In the genomic region with DNA sequence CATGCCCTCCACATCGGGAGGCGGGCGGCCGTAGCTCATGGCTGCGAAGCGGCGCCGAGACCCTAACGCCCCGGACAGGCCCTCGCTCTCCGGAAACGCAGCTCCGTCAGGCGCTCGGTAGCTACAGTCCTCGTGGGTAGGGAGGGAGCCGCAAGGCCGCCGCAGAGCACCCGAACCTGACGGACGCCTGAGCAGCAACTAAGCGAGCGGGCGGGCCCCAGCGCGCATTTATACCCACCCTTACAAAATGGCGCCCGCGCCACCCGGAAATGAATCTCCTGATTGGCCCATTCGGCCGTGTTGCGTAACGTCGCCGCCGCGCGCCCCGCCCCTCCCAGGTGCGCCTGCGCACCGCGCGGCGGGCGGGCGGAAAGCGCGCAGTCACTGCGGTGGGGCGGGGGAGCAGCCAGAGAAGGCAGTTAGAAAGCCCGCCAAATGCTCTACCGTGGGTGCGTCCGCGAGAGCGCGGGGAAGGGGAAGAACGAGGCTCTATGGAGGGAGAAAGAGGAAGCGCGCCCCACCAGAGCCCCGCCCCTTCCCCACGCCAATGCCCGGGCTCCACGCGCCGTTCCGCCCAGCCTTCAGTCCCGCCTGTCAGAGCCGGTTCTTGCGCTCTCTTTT, we compare ENCODE assay signal across 8 mouse cellular contexts. TPM values are rescaled to one million over a fixed set of nuclear protein-coding genes. Genes with fewer than 3 reads are reported as not detected.
DNase-seq lines count a peak whose midpoint lies in the region; ATAC-seq lines count a peak whose summit lies in the region.

A gene (minus strand): TSS at position 204 of the 621 bp plus-strand sequence.

- peak within 1 kb of the TSS; percentile 97 for H3K27ac ChIP-seq in hindbrain, embryonic 13.5 days

- H3K36me3 ChIP-seq in hindbrain, embryonic 13.5 days = peaks cover 23% of the 10 kb centered on the region

- H3K9me3 ChIP-seq in hindbrain, embryonic 13.5 days = no peaks in the 10 kb centered on the region

- WGBS in hindbrain, embryonic 13.5 days = under 1% methylated on average over 67 of the region's 74 CpGs

- H3K4me1 ChIP-seq in hindbrain, embryonic 13.5 days (replicated peaks) = peaks cover 36% of the 10 kb centered on the region

- peak within 1 kb of the TSS; percentile 97 for H3K9ac ChIP-seq in hindbrain, embryonic 13.5 days

- no peaks in the 10 kb centered on the region for H3K27me3 ChIP-seq in hindbrain, embryonic 13.5 days

- H3K4me2 ChIP-seq in hindbrain, embryonic 13.5 days = peak within 1 kb of the TSS; percentile 94

- peak; percentile 91 for ATAC-seq in hindbrain, embryonic 13.5 days (ENCODE audit: low FRiP score)

- peak; percentile 97 for DNase-seq in NIH3T3 (ENCODE audit: low read depth)
- peak; percentile 98 to 99 for DNase-seq in cerebellum, postnatal 10 days
- DNase-seq in frontal cortex, postnatal 14 days (ENCODE audit: low spot score in 2 of 2) = peak; percentile 95 to 97
- DNase-seq in layer of hippocampus, postnatal 36 days = peak; percentile 97 to 98
- peak; percentile 97 for DNase-seq in lung, postnatal 36 days
- DNase-seq in retina, postnatal 1 day = peak; percentile 98
- DNase-seq in urinary bladder, adult 18-20 months (ENCODE audit: low spot score in 2 of 2) = peak; percentile 94 to 97

- peak within 1 kb of the TSS; percentile 94 for H3K4me3 ChIP-seq in hindbrain, embryonic 13.5 days

RNA-seq across cellular contexts. Expression of the gene that starts here (rescaled TPM):
- 588 and 607 TPM in 2 replicates for polyA plus RNA-seq in hindbrain, embryonic 13.5 days (2015; fragmentation: Nextera tagmentation; extraction: Ambion mirVana)
- 100 to 1,000 TPM; 170 to 180 TPM for total RNA-seq in layer of hippocampus, postnatal 36 days (2021)

Comparison
In these comparisons a context has a peak if more than half of its experiments do, and no peak if none do; other contexts are left out.
1. Peak in every context shown above with its lines: DNase-seq, ATAC-seq, H3K4me3 ChIP-seq and H3K27ac ChIP-seq.